Mouse (Mus musculus) liver, embryonic 14.5 days (tissue): ENCODE measurements around the gene A930004D18Rik.

Source experiments
- CTCF ChIP-seq: IDR thresholded peaks from 2 replicates; pipeline ENCODE4 v1.5.1; 2016; ENCODE audit warnings: antibody characterized with exemption, low read depth, control low read depth
- EP300 ChIP-seq: IDR thresholded peaks from 2 replicates; pipeline ENCODE4 v1.6.1; 2016; ENCODE audit warnings: antibody characterized with exemption, low read depth

DNA sequence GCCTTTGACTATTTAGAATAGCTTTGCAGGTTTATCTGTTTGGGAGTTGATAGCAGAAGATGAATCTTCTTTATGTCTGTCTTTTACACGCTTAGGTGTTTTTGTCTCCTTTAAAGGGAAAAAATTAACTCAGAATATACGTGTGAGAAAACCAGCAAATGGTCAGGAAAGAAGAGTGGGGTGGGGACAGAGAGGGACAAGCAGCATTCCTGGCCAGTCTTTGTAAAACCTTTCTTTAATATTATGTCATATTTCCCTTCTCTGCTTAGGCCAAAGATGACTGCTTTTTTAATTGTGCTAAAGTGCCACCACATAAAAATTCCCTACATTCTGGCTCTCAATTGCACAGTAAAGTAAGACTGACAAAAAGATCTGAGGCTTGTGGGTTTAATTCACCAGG, 21.5 kb upstream of the A930004D18Rik start:
- TF ChIP-seq EP300 (no peak), CTCF (no peak)
